Mouse (Mus musculus) kidney, adult 2 months (tissue): ENCODE measurements around the gene Ppp1r15b. TPM values are rescaled to one million over a fixed set of nuclear protein-coding genes. Genes with fewer than 3 reads are reported as not detected.

ENCODE experiments used
- DNase-seq: peaks from one replicate; pipeline ENCODE4 v3.0.0; 2021
- H3K27ac ChIP-seq: fragments of 200-500 bp; 2 replicates; pipeline ENCODE4 v1.5.1; 2012; ENCODE audit warnings: low read depth, low read length, control low read depth, inconsistent platforms; ENCODE audit not compliant: insufficient read depth
- H3K27me3 ChIP-seq: fragments of 200-500 bp; replicated peaks from 2 replicates; pipeline ENCODE4 v1.6.1; 2012; ENCODE audit warnings: mild to moderate bottlenecking, moderate library complexity, low read length, inconsistent platforms; ENCODE audit not compliant: control insufficient read depth, insufficient read depth
- H3K36me3 ChIP-seq: fragments of 200-500 bp; 2 replicates; pipeline ENCODE4 v1.6.1; 2012; ENCODE audit warnings: mild to moderate bottlenecking, moderate library complexity, low read length, inconsistent platforms; ENCODE audit not compliant: control insufficient read depth, insufficient read depth
- H3K4me1 ChIP-seq: fragments of 200-500 bp; 2 replicates; pipeline ENCODE4 v1.6.1; 2011; ENCODE audit warnings: low read length; ENCODE audit not compliant: control insufficient read depth, insufficient read depth
- H3K4me3 ChIP-seq: fragments of 200-500 bp; 2 replicates; pipeline ENCODE4 v1.5.1; 2011; ENCODE audit warnings: mild to moderate bottlenecking, low read depth, low read length, control low read depth; ENCODE audit not compliant: insufficient read depth
- CTCF ChIP-seq: fragments of 200-500 bp; conservative IDR thresholded peaks from 2 replicates; pipeline ENCODE4 v1.5.1; 2011; ENCODE audit warnings: low read depth, mild to moderate bottlenecking, control low read depth, low read length, moderate library complexity, mixed read lengths; ENCODE audit not compliant: insufficient read depth, insufficient read length
- POLR2A ChIP-seq: fragments of 200-500 bp; IDR thresholded peaks from one replicate; pipeline ENCODE4 v1.6.1; 2011; ENCODE audit warnings: low read depth, low read length, control low read depth
- WGBS: fragments of 180-500 bp; shearing (Covaris S2); methylation state at CpG from one replicate; pipeline ENCODE4 v1.1.7; 2018; 5-methylcytosine and 5-hydroxymethylcytosine counted together
- polyA plus RNA-seq: library from polyadenylated mRNA; depleted of rRNA; stranded (reverse); fragments of >200 nt; gene quantifications from 2 replicates; pipeline ENCODE4 v1.2.3, GENCODE M21; 2012

Ppp1r15b gene
- polyA plus RNA-seq, 1 experiment = 23.9 TPM

DNA sequence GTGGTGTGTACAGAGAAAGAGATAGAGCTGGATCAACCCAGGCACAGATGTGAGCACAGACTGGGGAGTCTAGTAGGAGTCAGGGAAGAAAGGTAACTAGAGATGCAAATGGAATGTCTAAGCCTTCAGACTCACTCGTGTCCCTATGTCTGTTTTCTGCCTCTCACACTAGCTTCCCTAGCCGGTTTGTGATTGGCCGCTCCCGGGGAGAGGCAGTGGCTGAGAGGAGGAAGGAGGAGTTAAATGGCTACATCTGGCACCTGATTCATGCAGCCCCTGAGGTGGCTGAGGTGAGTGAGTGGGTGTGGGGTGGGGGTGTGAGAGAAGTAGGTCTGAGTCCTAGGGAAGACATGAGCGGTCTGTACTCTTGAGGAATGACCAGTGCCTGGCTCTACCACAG, 28.8 kb upstream of the Ppp1r15b start:
- no peak for TF ChIP-seq CTCF
- no peak for TF ChIP-seq POLR2A
- no peak for DNase-seq
- no peak overlapping the region for H3K4me3 ChIP-seq
- H3K27me3 ChIP-seq = no peaks in the 10 kb centered on the region
- H3K4me1 ChIP-seq = no peaks in the 10 kb centered on the region
- 84% methylated on average over 5 of the region's 5 CpGs for WGBS
- no peaks in the 10 kb centered on the region for H3K36me3 ChIP-seq
- no peak overlapping the region for H3K27ac ChIP-seq

DNA sequence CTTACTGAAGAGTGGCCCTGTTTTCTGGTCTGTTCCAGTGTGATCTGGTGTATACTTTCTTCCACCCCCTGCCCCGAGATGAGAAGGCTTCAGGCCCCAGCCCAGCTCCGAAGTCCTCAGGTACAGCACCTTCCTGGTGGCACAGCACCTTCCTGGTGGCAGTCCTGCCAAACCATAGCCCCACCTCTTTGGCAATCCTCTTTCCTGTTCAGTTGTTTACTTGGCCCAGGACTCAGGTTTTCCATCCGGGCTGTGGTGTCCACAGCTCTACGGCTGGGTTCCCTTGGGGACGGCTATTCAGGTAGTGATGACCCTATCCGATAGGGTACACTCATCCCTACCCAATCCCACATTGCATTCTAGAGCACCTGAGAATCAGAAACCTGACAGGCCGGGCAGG, 27.6 kb upstream of the Ppp1r15b start:
- Histone ChIP-seq H3K4me1 (no peaks in the 10 kb centered on the region), H3K4me3 (no peak overlapping the region), H3K27ac (no peak overlapping the region), H3K27me3 (no peaks in the 10 kb centered on the region), H3K36me3 (no peaks in the 10 kb centered on the region)
- 83% methylated on average over 7 of the region's 7 CpGs for WGBS
- no peak for DNase-seq
- TF ChIP-seq POLR2A = no peak

DNA sequence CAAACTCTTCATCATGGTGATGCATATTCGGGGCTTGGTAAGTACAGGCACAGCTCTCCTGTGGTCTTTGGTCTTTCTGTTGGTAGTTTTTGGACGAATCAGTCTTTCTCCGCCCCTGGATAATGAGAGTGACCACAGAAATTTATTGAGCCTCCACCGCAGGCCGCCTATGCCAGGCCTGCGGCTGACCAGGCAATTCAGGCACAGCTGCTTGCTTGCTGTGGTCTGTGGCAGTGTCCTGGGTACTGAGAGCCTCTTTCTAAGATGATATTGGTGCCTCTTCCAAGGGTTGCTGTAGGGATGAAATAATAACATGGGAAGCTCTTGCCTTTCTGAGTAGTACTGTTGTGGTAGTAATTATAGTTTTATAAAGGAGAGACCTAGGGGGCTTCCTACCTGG, 27.1 kb upstream of the Ppp1r15b start:
- no peak for DNase-seq
- H3K27me3 ChIP-seq = no peaks in the 10 kb centered on the region
- TF ChIP-seq POLR2A (no peak), CTCF (no peak)
- WGBS = 95% methylated on average over 6 of the region's 6 CpGs
- no peak overlapping the region for H3K27ac ChIP-seq
- no peak overlapping the region for H3K4me3 ChIP-seq
- no peaks in the 10 kb centered on the region for H3K36me3 ChIP-seq
- H3K4me1 ChIP-seq = no peaks in the 10 kb centered on the region

DNA sequence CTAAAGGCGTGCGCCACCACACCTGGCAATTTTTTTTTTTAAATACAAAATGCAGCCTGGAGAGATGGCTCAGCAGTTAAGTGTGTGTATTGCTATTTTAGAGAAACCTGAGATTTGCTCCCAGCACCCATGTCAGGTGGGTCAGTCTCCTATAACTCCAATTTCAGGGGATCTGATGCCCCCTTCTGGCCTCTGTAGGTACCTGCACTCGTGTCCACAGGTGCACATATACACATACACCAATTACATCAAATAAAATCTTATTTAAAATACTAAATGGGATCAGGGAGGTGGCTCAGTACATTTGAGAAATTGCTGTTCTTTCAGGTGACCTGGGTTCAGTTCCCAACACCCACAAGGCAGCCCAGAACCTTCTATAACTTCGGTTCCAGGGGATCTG, 14.8 kb upstream of the Ppp1r15b start:
- Histone ChIP-seq H3K4me1 (no peaks in the 10 kb centered on the region), H3K4me3 (no peak overlapping the region), H3K36me3 (no peaks in the 10 kb centered on the region), H3K27me3 (no peaks in the 10 kb centered on the region), H3K27ac (no peak overlapping the region)
- WGBS = 94% methylated on average over 4 of the region's 4 CpGs
- TF ChIP-seq POLR2A = no peak
- TF ChIP-seq CTCF = no peak
- DNase-seq = no peak

DNA sequence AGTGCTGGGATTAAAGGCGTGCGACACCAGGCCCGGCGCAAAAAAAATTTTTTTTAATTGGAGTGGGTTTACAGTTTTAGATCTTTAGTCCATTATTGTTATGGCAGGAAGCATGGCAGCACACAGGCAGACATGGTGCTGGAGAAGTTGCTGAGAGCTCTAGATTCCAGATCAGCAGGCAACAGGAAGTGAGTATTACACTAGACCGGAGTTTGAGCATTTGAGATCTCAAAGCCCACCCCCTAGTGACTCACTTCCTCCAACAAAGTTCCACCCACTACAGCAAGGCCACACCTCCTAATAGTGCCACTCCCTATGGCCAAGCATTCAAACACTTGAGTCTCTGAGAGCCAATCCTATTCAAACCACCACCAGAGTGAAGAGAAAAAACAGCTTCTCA, 12.8 kb upstream of the Ppp1r15b start:
- H3K4me3 ChIP-seq = no peak overlapping the region
- no peaks in the 10 kb centered on the region for H3K27me3 ChIP-seq
- TF ChIP-seq CTCF (no peak), POLR2A (no peak)
- 87% methylated on average over 5 of the region's 5 CpGs for WGBS
- no peaks in the 10 kb centered on the region for H3K36me3 ChIP-seq
- H3K4me1 ChIP-seq = no peaks in the 10 kb centered on the region
- no peak overlapping the region for H3K27ac ChIP-seq
- DNase-seq = no peak

DNA sequence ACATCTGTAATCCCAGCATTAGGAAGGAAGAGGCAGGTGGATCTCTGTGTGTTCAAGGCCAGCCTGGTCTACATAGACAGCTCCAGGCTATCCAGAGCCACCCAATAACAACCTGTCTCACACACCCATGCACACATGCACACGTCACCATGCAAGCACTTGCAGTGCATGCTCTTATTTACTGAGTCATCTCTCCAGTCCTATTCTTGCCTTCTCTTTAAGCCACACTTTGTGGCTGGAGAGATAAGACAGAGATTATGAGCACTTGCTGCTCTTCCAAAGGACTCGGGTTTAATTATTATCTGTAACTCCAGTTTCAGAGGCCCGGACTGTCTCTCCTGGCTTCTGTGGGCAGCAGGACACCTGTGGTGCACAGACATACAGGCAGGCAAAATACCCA, 12.1 kb upstream of the Ppp1r15b start:
- DNase-seq = no peak
- no peak overlapping the region for H3K27ac ChIP-seq
- WGBS = 71% methylated on average over 3 of the region's 3 CpGs

DNA sequence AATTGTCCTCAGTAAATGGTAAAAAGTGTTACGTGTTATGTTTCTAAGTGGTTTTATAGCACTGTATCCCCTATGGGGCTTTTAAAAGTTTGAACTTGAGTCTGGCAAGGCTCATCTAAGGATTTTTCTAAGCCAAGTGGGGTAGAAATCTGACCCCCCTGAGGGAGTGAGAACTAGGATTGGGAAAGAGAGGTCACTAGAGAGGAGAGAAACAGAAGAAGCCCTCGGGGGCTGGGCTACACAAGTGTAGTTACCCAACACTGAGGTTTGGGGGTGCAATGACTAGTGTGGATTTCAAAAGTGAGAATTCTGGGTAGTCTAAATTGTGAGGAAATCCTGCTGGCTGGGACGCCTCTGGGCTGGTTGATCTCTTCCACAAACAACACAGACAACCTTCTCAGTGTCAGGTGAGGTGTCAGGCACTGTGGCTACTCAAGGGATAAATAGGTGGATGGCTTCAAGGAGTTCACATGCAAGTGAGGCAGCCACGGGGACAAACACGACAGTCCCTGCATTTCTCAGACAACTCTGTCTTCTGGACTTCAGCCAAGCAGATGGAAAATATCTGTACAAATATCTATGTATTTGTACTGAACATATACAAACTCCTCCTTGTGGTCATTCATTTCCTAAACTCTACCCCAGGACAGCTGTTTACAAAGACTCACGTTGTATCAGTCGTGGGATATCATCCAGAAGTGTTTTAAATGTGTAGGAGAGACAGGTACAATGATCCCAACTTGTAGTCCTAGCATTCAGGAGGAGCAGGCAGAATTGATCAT, 10.8 kb upstream of the Ppp1r15b start:
- no peak for DNase-seq
- no peak overlapping the region for H3K4me3 ChIP-seq
- H3K36me3 ChIP-seq = no peaks in the 10 kb centered on the region
- 0 out of 2 replicates have a peak, but pooled peaks cover 5% of the 10 kb centered on the region for H3K4me1 ChIP-seq
- no peak for TF ChIP-seq POLR2A
- no peak for TF ChIP-seq CTCF
- no peak overlapping the region for H3K27ac ChIP-seq
- no peaks in the 10 kb centered on the region for H3K27me3 ChIP-seq
- WGBS = 63% methylated on average over 7 of the region's 7 CpGs

More for the DNA sequence above, 12.1 kb upstream of the Ppp1r15b start:
- H3K36me3 ChIP-seq = no peaks in the 10 kb centered on the region
- TF ChIP-seq POLR2A (no peak), CTCF (no peak)
- no peaks in the 10 kb centered on the region for H3K27me3 ChIP-seq
- 0 out of 2 replicates have a peak, but pooled peaks cover under 1% of the 10 kb centered on the region for H3K4me1 ChIP-seq
- H3K4me3 ChIP-seq = no peak overlapping the region

DNA sequence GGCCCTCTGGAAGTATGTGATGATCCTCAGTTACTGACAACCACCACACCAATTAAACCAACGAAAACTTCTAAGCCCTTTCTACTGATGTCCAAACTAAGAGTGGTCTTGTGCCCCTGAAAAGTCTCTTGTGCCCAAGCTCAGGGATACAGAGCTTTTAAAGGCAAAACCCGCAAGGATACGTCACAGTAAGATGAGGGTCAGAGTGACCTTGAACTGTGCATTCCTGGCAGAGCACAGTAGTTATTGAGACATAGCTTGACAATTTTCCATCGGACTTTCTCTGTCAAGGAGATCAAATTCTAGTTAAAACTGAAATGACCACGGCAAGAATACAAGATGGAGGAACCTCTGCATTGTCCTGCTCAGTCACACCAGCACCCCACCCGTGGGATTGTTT, 9.7 kb upstream of the Ppp1r15b start:
- Histone ChIP-seq H3K4me1 (0 out of 2 replicates have a peak, but pooled peaks cover 5% of the 10 kb centered on the region), H3K36me3 (no peaks in the 10 kb centered on the region), H3K27me3 (no peaks in the 10 kb centered on the region), H3K27ac (no peak overlapping the region), H3K4me3 (no peak overlapping the region)
- DNase-seq = no peak
- 58% methylated on average over 6 of the region's 6 CpGs for WGBS
- TF ChIP-seq CTCF = no peak
